Mouse (Mus musculus) C2C12 (cell line): Measurements from ENCODE around the gene Dera.

Source experiments
- CTCF ChIP-seq: IDR thresholded peaks from one replicate; pipeline ENCODE4 v1.5.1; 2011; ENCODE audit not compliant: control insufficient read depth, insufficient read depth, insufficient read length
- FOSL1 ChIP-seq: IDR thresholded peaks from one replicate; pipeline ENCODE4 v1.8.0; 2011; ENCODE audit warnings: mild to moderate bottlenecking, low read length; ENCODE audit not compliant: poor library complexity, insufficient read depth, severe bottlenecking
- MYOD1 ChIP-seq: IDR thresholded peaks from one replicate; pipeline ENCODE4 v1.6.1; 2011; ENCODE audit warnings: low read depth; ENCODE audit not compliant: control insufficient read depth, insufficient read length
- MYOG ChIP-seq: IDR thresholded peaks from one replicate; pipeline ENCODE4 v1.6.1; 2011; ENCODE audit not compliant: control insufficient read depth, insufficient read length; ENCODE audit errors: extremely low read depth
- USF1 ChIP-seq: IDR thresholded peaks from one replicate; pipeline ENCODE4 v1.6.1; 2011; ENCODE audit warnings: low read depth, mild to moderate bottlenecking, control low read depth, moderate library complexity

DNA sequence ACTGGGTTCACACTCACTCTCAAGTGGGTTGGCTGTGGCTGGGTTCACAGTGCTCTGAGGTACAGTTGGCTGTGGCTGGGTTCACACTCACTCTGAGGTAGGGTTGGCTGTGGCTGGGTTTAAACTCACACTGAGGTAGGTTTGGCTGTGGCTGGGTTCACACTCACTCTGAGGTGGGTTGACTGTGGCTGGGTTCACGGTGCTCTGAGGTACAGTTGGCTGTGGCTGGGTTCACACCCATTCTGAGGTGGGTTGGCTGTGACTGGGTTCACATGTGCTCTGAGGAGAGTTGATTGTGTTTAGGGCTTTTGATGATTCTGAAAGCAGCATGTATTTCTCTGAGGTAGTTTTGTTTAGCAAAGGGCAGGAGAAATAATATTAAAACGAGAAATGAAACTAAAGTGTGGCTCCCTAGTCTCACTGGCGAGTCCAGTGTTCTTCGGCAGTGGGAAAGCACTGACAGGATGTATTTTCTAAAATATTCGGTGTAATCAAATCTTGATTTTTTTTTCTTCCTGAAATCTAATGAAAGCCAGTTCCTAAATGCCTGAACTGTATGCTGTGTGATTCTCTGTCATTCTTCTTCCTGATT, 70.8 kb downstream of the Dera start:
- TF ChIP-seq CTCF (no peak), MYOD1 (no peak), USF1 (no peak), FOSL1 (no peak), MYOG (no peak)
